Mouse (Mus musculus) c-Kit-positive CD71-negative TER-119-negative erythroid progenitor cells, embryonic 14.5 days (primary cell): ENCODE measurements around the gene Suclg2.

Experiments used
- DNase-seq: peaks from one replicate; pipeline ENCODE4 v3.0.0-alpha.2; 2013; ENCODE audit warnings: low read depth

Gene Suclg2

GRCm38 (mm10) chr6:95465322-95465721, 253.3 kb downstream of the Suclg2 start:
- no peak for DNase-seq

GRCm38 (mm10) chr6:95459372-95459771, 259.2 kb downstream of the Suclg2 start:
- DNase-seq, result no peak

- no peak for DNase-seq
Measured at GRCm38 (mm10) chr6:95446151-95446550, 272.4 kb downstream of the Suclg2 start.

- no peak for DNase-seq
Measured at GRCm38 (mm10) chr6:95445036-95445435, 273.6 kb downstream of the Suclg2 start.
